Mouse (Mus musculus): Measurements from ENCODE around the gene D130043K22Rik. TPM values are rescaled to one million over a fixed set of nuclear protein-coding genes. Genes with fewer than 3 reads are reported as not detected.

Gene D130043K22Rik
- total RNA-seq, 2 experiments from 2014 or later = 1.2 to 1.4 TPM

- no peak for DNase-seq
Measured at GRCm38 (mm10) chr13:24893880-24894279, 48.9 kb downstream of the D130043K22Rik start.

- no peak for DNase-seq
Measured at GRCm38 (mm10) chr13:24901916-24902315, 57.0 kb downstream of the D130043K22Rik start.

DNA sequence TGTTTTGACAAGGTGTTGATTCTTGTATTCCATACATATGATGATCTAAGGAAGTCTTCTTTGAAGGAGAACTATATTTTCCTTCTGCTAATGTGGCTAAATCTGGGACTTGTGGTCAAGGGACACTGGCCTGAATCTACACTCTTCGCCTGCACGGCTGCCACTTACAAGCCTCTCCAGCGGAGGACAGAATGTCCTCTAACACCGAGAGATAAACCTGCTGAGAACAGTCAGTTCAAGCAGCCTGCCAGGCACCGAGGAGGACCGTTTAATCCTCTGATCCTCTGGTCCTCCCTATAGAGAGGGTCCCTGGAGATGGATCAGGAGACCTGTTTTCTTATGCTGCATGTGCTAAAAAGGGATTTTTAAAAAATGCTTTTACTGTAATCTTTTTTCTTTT, 58.5 kb downstream of the D130043K22Rik start:
- no peak for DNase-seq

DNA sequence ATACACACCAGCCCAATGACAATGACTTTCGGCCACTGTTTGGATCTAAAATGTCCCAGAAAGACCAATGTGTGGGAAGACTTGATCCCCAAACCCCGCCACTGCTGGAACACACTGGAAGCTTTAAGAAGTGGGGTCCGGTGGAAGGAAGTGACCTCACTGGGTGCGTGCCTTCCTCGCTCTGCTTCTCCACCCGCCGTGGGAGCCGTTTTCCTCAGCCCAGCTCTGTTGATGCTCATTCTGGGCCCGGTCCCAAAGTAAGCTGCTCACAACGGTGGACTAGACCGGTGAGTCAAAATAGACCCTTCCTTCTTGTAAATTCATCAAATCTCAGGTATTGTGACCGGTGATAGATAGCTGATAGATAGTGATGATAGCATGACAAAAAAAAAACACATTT, 60.5 kb downstream of the D130043K22Rik start:
- DNase-seq = no peak

DNA sequence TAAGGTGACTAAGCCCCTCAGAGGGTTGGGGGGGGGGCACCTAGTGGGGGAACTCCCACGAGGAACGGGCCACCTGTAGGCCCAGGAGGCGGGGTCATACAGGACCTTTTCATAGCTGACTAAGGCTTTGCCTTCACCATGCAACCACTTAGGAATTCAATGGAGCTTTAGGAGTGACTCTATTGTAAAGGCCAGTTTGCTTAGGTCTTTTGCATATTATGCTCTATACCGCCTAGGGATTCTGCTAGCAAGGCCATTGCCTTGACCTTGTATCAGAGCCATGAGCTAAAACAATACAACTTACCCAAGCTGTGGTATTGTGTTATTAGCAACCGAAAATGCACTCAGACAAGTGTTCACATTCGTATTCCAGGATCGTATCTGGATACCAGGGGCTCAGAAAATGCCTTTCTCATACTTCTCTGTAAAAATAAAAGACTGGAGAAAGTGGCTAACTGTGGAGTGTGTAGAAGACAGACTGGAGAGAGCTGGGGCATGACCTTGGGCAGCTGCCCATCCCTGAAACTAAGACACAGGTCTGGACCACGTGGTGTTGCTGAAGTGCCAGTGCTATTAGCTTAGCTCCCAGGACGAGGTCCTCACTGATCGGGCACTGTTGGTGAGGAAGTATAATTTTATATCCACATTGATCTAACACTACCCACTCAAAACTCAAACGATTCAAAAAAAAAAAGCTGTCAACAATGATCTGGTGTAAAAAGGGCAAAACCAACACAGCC, 62.1 kb downstream of the D130043K22Rik start:
- DNase-seq = peak; percentile 40

GRCm38 (mm10) chr13:24909112-24909511, 64.2 kb downstream of the D130043K22Rik start:
- no peak for DNase-seq

DNA sequence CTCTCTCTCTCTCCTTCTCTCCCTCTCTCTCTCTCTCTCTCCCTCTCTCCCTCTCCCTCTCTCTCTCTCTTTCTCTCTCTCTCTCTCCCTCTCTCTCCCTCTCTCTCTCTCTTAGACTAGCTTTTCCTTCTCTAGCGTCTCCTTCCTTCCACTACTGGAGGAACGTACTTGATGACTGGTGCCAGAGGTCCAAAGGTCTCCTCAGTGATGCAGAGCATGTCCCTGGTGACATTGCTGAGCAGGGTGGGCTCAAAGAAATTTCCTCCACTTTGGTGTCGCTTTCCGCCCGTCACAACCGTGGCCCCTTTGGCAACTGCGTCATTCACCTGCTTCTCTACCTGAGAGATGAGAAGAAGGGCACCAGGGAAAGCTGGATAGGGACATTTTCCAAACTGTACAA, 68.6 kb downstream of the D130043K22Rik start:
- no peak for DNase-seq

- no peak for DNase-seq
Measured at GRCm38 (mm10) chr13:24914915-24915314, 70.0 kb downstream of the D130043K22Rik start.

DNA sequence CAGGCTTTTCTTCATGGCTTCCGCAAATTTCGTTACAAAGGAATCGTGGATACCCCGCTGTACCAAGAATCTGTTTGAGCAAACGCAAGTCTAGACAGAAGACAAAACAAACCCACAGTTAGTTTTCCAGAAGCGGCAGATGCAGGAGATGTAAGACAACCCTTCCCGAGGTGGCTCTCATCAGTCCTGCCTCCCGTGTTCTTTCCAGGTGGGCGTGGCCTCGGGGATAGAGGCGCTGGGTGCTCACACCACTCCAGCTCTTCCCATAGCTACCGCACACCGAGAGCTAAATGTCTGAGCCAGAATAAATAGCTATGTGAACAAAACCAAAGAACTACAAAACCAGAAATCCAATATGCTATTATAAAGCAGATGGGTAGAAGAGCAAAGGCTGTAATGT, 70.9 kb downstream of the D130043K22Rik start:
- DNase-seq = no peak

- peak; percentile 65 for DNase-seq
Measured at GRCm38 (mm10) chr13:24920333-24920977, 75.5 kb downstream of the D130043K22Rik start.

DNA sequence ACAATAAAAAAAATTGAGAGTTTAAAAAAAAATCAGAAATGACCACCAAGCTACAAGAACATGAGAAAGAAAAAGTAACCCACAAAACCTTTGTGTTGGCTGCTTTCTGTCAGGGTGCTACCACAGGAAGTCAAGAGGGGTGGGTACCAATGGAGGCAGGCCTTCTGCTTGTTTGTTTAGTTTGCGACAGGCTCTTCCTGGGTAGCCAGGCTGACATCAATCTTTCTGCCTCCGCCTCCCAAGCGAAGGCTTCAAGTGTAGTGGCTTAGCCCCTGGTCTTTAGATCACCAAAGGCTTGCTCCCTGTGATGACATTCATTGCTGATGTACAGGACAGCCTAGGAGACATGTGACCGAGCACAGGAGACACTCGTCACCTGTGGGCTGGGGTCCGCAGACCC, 76.3 kb downstream of the D130043K22Rik start:
- DNase-seq = no peak

GRCm38 (mm10) chr13:24923991-24924390, 79.1 kb downstream of the D130043K22Rik start:
- no peak for DNase-seq

- no peak for DNase-seq
Measured at GRCm38 (mm10) chr13:24930591-24930990, 85.7 kb downstream of the D130043K22Rik start.

- no peak for DNase-seq
Measured at GRCm38 (mm10) chr13:24933199-24933598, 88.3 kb downstream of the D130043K22Rik start.

GRCm38 (mm10) chr13:24936772-24937107, 91.8 kb downstream of the D130043K22Rik start:
- no peak for DNase-seq

- DNase-seq = peak; percentile 87
Measured at GRCm38 (mm10) chr13:24937108-24937838, 92.3 kb downstream of the D130043K22Rik start, which contains the start of gene Aldh5a1. TSS of gene Aldh5a1 (minus strand) at chr13:24937661.

DNA sequence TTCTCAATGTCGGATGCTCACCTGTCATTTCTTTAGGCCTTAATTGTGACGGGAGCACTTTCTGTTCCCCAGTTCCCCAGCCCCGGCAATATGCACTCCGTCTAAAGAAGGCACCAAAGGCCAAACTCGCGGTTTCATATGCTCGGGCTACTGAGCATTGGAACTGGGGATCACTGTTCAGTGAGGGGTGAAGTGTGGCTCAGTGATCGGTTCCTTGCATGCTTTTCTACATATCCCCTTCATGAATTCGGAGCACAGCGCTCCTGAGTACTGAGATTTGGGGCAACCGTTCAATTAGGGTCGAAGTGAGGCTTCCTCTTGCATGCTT, 92.9 kb downstream of the D130043K22Rik start:
- no peak for DNase-seq

GRCm38 (mm10) chr13:24938683-24939082, 93.7 kb downstream of the D130043K22Rik start:
- peak; percentile 88 for DNase-seq

DNA sequence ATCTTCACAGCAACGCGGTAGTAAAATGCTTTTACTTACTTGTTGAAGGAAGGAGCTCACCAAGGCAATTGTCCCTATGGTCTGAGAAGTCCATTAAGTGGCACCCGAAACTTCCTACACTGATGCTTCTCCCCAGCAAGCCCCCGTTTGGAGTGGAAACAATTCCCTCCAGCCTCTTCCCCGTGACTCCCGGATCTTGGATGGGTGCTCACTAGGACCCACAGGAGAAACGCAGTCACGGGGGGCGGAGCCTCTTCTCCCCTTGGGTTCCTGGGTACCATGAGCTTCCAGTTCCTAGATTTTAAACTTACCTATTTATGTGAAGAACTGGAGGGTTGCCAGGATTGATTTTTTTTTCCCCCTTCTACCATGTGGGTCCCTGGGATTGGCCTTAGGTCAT, 94.5 kb downstream of the D130043K22Rik start:
- DNase-seq = no peak

DNA sequence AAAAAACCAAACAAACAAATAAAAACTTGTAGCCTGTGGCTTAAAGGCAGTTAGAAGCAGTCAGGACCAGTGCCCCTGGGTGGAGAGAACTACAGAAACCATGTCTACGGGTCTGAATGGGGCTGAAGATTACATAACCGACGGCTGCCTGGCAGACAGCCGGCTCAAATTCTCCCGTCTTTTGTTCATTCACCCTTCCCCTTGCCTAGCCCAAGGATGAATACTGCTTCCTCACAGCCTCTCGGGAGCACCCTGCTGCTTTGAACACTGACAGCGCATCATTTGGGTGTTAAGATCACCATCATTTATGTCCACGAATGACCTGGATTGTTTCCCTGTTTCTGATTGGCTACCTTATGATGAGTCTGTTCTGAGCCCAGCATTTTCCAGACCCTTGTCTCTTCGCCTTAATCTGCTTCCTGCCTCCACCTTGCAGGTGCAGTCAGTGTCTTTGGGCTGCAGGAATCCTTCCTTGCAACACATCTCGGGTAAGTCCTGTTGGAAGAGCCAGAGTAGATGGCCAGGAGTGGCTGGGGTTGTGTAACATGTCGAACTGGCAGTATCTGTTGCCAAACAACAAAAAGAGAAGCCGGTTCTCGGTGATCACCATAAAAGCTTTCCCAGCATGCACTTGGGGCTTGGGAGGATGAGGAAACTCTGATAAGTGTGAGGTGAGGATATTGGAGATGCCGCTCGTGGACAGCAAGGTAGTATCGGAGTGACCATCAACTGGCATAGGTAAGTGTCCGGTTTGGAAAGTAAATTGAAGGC, 97.8 kb downstream of the D130043K22Rik start, which contains the start of gene Gpld1:
Gene Gpld1 (plus strand): TSS at position 641 of the 771 bp plus-strand sequence.
- peak; percentile 13 for DNase-seq

DNA sequence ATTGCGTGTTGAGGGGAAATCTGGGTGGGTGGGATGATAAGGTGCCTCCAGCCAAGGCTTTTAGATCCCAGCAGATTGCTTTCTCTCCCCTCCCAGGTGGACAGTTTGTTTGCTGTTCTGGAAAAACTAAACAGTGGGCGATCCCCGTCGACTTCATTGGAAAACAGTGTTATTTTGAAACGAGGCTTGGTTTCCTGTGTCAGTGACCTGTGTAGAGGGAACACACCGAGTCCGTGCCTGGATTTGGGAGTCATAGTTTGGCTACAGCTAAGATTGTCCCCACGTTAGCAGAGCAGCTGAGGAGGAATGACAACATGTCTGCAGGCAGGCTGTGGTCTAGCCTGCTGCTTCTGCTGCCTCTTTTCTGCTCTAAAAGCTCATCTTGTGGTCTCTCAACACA, 98.4 kb downstream of the D130043K22Rik start:
- DNase-seq = no peak

DNA sequence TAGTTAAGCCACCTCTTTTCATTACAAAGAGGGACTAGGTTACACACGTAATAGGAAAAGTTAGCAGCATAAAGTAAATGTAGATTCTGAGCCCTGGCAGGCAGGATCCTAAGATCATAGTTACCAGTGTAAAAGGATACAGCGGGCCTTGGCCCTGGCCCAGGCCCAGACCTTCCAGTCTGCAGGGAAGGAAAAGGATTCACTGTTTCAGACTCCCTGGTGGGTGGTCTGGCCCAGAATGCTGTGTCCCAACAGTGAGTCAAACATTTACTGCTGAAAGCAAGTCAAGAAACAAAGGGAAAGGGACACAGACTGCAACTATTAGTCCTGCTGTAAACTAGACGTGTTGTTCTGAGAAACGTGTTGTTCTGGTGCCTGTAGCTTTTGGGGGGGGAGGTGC, 100.6 kb downstream of the D130043K22Rik start:
- DNase-seq = no peak
